Mouse (Mus musculus): ENCODE measurements around the gene Hoxb6.

The Hoxb6 gene

DNA sequence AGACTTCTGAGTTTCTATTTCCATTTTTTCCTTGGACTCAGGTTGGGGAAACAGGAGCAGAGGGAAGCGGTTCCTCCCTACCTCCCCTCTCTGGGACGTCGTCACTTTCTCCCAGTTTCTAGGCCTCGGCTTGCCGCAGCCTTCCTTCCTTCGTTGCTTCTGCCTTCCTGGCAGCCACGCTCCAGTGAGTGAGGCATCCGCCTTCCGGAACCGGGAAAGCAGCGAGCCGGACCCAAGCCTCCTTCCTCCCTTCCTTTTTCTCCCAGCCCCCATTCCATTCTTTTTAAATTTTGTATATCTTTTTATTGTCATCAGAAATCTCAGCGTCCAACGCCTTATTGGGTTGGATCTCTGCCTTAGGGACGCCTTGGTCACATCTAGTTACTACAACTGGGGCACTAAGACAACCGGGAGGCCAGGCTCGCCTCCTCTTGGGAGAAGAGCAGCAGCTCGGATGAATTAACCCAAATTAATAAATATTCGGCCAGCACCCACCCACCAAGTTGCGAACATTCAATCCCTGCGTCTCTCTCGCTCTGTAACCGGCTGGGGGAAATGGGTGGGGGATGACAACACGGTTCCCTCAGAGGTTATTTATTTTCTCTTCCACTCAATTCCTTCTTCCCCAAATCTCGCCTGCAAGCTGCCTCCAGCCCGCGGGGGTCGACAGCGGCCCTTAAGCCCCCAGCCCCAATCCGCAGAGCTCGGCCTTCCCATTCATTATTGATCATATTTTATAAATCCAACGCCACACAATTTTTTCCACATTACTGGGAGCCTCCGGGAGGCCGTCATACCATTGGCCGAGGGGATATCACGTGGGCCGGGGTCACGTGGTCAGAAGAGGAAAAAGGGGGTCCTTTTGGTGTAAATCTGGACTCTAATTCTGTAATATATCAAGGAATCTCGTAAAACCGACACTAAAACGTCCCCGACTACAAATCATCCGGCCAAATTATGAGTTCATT lies 6.2 kb upstream of the Hoxb6 start, which contains the start of gene Hoxb7:
Hoxb7 (plus strand) TSS at position 853 of the 968 bp plus-strand sequence.
- no peak for DNase-seq (ENCODE audit: low spot score in 2 of 2)

DNA sequence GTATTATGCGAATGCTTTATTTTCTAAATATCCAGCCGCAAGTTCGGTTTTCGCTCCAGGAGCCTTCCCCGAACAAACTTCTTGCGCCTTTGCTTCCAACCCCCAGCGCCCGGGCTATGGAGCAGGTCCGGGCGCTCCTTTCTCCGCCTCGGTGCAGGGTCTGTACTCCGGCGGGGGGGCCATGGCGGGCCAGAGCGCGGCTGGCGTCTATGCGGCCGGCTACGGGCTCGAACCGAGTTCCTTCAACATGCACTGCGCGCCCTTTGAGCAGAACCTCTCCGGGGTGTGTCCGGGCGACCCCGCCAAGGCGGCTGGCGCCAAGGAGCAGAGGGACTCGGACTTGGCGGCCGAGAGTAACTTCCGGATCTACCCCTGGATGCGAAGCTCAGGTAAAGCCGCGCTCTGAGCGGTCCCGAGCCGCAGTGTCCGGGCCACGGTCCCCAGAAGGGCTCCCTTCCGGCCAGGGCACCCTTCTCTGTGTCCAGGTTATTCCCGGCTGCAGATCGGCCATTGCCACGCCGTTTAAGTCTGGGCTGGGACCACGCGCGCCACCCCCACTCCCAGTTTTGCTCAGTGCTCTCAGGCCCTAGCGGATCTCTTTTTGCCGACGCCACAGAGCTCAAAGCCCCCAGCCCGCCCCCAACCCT lies 5.4 kb upstream of the Hoxb6 start:
- no peak for DNase-seq (ENCODE audit: low spot score in 2 of 2)

DNA sequence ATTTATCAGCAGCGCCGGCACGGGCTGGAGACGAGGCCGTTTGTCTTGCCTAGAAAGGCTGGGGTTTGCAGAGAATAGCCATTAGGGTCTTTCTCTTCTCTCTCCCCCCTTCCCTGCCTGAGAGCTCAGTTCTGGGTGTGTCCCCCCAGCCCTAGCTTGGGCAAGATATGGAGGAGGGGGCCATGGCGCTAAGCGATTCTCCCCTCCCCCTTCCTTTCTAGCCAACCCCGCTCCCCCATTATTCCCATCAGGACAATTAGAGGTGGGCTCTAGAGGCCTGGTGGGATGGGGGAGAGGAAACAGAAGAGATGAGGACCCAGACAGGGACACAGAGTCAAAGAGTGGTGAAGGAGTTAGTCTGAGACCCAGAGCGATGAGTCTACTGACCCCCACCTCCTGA lies 4.9 kb upstream of the Hoxb6 start:
- DNase-seq (ENCODE audit: low spot score in 2 of 2): no peak

DNA sequence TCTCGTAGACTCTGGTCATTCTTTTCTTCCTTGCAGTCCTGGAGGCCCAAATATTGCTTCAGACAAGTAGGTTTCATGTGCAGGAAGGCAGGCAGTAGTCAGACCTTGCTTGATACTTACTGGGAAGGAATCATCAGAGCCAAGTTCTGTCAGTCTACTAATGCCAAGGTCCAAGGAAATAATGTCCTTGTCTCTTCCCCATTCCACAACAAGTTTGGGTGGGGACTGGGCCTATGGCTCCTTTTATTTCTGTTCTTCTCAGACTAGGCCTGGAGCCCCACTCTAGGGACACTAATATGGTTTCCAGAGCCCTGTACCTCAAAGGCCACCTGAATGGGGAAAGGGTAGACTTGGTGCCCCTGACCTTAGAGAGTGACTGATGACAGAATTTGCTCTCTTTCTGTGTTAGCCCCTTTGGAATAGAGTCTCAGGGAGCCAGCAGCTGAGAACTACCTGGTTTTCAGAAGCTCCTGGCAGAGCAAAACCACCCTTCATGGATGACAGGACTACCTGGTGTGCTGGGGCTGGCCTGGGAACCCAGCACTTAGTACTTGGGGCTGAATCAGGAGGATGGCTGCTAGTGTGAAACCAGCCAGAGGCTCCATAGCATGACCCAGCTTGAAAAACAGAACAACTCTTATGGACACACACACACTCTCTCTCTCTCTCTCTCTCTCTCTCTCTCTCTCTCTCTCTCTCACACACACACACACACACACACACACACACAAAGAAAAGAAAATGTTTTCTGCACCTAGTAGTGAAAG lies 3.6 kb upstream of the Hoxb6 start:
- no peak for DNase-seq (ENCODE audit: low spot score in 2 of 2)

DNA sequence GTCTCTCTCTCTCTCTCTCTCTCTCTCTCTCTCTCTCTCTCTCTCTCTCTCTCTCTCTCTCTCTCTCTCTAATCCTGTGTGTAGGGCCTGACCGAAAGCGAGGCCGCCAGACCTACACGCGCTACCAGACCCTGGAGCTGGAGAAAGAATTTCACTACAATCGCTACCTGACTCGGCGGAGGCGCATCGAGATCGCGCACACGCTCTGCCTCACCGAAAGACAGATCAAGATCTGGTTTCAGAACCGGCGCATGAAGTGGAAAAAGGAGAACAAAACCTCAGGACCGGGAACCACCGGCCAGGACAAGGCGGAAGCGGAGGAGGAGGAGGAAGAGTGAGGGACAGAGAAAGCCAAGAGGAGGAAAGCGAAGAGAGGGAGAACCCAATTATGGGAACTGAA lies 3.0 kb upstream of the Hoxb6 start:
- no peak for DNase-seq (ENCODE audit: low spot score in 2 of 2)

DNA sequence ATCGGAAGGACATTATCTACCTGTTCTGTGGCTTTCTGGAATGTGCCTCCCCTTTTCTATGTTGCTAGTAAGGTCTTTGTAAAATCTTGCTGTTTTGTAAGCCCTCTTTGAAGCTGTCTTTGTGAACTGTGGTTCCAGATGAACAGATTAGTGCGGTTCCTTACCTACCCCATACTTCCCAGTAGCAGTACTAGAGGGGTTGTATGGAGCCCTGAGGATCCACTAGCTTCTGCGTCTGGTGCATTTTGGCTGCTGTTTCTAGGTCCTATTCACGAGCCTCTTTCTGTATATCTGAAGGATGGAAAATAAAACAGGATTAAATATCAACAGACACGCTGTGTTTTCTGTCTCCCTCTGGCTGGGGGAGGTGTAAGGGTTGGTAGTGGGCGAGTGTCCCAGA lies 2.4 kb upstream of the Hoxb6 start:
- no peak for DNase-seq (ENCODE audit: low spot score in 2 of 2)

DNA sequence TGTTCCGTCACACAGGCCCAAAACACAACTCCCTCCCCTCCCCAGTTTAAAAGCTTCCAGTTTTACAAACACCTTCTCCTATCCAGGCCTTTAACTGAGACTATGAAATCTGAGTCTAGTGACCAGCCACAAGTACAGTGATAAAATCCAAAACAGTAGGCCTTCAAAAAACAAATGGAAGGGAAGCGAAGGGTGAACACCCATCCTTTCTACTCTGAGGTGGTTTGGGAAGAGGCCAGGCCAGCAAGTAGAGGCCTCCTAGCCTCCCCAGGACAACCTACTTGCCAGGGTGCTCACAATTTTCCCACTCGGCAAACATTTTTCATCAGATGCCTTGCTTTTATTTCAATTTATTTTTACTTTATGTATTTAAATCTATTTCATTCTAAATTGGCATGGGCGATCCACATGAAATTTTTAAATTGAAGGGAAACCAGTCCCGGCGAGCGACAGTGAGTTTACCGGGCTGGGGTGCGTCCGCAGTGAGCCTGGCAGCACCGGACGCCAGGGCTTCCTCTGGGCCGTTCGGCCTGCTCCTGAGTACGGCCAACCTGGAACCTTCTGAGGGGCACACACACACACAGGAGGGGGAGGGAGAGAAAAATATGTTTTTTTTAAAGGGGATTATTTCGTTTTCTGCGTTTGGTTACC lies 1.4 kb upstream of the Hoxb6 start:
- no peak for DNase-seq (ENCODE audit: low spot score in 2 of 2)

DNA sequence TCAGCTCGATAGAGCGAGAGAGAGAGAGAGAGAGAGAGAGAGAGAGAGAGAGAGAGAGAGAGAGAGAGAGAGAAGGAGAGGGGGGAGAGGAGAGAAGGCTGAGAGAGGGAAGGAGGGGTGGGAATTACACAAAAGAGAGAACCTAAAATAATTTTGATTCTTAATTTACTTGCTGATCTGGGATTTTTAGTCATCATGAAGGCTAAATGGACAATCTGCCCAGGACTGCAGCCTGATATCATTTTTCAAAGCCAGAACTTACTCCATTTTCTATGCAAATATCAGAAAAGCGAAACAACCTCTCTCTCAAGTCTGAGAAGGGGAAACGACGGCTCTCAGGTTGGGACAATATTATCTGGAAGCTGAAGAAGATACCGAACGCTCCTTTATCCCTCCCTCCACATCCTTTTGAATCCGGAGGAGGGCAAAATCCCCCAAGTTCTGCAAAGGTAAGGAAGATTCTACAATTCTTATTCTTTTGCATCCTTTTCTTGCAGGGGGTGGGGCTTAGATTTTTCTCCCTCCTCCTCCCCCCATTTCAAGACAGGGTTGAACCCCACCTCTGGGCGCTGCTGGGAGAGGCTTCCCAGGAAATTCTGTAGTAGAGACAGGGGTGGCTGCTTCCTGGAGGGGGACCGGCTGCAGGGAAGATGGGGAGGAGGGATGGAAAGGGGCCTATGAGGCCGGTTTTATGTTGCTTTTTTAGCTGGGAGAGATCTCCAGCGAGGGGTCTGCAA lies 457 bp downstream of the Hoxb6 start:
- DNase-seq (ENCODE audit: low spot score in 2 of 2): no peak

DNA sequence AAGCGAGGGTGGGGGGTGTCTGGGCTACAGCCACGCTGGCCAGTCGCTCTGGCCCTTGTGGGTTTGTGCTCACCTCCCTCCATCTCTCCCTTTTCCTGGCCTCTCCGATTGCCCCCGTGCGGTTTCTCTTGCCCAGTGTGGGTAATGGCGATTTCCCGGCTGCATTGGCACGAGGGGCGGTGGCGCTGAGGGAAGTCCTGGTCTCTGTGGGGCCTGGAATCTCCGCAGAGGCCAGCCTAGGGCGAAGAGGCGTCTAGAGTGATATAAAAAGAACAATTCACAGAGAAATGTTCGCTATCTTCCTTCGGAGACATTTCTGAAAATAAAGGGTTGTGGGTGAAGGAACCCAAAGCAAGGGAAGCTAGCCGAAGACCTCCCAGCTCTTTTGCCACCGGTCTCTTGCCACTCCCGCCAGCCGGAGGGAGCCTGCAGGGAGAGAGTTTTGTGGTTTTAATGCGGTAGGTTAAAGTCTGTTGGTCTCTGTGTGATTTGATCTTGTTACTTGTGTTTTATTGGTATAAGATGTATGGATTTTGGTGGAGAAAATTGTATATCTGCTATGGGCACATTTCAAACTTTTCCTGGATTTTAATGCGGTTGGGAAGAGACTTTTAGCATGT lies 1.1 kb downstream of the Hoxb6 start:
- DNase-seq (ENCODE audit: low spot score in 2 of 2): no peak

DNA sequence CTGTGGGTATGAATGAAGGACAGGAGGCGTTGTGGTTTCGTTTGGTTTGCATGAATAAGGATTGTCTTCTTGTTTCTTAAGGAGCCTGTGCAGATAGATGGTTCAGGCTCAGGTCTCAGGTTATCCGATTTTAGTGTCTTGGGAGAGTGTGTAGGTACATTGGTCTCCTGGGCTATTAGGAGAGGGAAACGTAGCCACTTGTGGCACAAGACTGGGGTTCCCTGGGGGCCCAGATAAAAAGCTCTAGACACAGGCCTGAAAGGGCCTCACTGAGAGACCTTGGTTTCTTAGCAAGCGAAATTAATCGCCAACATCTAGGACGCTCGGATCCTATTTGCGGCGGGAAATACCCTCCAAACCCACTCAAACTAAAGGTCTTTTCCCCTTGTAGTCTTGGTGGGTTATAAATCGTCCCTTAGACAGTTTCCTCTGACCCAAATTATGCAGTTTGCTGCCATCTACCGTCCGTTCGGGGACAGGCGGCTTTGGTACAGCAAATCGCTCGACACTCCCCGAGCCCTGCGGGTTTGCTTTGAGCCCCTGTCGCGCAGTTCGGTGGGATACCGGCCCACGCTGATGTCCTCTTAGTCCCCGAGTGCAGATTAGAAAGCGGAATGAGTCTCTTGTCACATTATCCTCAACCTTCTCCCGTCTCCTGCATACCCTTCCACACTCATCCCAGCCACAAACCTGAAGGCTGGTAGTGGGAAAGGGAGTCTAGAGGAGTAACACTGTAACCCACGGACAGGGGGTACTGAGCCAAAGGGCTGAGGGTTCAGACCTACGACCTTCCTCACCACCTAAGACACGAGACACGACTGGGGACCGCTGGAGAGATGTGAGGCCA lies 2.2 kb downstream of the Hoxb6 start:
- DNase-seq (ENCODE audit: low spot score in 2 of 2): peak in 1 of 2 experiments; percentile 44

DNA sequence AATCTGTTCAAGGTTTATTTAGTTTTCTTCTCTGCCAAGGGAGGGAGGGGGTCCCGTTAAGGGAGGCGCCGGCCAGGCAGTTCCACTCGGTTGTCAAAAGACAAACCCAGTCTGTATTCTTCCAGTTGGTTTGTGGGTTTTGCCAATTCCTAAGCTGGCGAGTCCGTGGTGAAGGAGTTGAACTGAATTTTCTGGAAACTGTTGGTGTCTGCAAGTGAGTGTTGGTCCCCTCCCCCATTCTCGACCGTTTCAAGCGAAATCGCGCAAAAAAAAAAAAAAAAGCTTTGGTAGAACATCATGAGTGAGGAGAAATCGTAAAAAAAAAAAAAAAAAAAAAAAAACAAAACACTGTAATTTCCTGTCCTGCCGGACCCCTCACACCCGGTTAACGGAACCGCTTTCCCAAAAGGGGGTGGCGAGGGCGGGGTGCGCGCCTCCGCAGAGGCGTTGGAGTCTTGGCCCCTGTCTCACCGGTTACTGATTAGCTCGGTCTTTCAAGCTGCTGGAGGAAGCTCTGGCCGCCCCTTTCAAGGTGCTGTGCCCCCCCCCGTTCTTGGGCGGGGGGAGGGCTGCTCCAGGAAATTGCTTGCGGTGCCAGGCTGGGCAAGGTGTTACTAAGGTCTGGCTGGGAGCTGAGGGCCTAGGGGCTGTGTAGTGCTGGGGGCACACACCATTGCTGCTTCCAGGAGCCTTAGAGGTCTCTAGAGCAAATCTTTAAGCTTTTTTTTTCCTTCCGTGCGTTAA lies 3.0 kb downstream of the Hoxb6 start:
- DNase-seq (ENCODE audit: low spot score in 2 of 2): no peak

DNA sequence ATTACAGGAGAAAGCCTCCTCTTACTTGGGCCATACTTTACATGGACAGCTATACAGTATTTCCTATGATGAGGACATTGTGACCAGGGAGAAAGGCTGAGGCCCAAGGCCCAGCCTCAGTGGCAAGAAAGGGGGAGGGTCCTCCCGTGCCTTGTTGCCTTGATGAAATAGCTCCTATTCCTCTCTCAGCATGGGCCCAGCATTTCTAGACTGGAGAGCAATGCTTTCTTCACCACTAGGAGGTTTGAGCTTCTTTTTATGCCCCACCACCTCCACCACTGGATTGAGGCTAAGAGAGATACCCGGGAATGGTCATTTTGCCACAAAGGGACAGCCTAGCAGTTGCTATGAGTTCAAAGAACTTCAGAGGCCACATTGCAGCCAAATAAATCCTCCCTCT lies 4.7 kb downstream of the Hoxb6 start:
- DNase-seq (ENCODE audit: low spot score in 2 of 2): no peak

DNA sequence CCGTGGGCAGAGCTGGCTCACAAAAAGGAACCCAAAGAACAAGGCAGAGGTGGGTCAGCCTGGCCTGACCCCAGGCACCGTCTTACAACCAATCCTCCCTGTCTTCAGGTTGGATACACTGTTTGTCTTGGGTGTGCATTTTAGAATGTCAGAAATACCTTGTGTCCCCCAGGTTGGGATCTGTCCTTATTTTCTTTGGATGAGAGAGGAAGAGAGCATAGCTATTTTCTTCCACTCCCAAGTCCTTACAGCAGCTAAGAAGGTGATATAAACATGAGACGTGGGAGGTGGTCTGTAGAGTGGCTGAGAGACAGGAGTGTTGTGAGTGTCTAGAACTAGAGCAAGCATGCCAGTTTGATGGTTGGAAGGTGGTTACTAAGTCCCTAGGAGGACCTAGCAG lies 5.2 kb downstream of the Hoxb6 start:
- no peak for DNase-seq (ENCODE audit: low spot score in 2 of 2)

DNA sequence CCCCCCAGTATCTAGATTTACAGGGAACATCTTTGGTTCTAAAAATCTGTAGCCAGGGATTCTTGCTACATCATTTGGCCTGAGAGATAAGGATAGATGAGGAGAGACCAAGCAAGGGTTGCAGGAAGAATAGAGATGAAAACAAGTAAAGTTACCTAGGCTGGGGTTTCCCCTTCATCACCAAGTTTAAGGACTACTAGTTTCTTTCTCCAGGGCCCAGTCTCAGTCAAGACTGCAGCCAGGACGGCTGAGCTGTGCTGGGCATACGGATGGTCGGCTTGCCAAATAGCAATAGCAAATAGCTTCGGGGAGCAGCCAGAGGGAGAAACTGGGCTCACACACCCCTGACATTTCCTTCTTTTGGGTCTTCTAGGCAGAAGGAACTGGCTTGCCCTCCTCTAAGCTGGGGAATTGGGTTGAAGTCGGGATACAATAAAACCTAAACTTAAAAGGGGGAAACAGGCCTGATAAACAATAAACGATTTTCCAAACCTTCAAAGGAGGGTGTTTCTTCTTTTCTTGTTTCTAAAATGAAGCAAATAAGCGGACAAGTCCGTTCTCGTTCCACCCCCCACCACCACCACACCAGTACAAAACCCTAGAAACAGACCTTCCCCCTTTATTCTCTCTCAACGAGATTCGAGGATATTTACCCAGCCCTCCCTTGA lies 5.8 kb downstream of the Hoxb6 start:
- DNase-seq (ENCODE audit: low spot score in 2 of 2): no peak

DNA sequence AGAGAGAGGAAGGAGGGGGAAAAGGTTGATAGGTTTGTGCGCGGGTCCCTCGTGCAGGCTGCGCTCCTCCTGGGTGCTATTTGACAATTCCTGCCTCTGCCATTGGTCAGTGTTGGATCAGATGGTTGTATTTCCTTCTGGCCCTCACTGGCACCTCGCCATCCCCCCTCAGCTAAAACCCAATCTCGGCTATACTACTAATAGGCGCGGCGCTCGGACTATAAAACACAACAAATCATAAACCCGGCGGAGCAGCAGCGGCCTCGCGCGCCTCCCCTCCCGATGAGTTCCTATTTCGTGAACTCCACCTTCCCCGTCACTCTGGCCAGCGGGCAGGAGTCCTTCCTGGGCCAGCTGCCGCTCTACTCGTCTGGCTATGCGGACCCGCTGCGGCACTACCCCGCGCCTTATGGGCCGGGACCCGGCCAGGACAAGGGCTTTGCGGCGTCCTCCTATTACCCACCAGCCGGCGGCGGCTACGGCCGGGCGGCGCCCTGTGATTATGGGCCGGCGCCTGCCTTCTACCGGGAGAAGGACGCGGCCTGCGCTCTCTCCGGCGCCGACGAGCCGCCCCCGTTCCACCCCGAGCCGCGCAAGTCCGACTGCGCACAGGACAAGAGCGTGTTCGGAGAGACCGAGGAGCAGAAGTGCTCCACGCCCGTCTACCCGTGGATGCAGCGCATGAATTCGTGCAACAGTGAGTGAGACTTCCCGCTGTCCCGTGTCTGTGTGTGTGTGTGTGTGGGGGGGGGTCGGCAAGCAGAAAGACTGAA lies 6.8 kb downstream of the Hoxb6 start:
- no peak for DNase-seq (ENCODE audit: low spot score in 2 of 2)

DNA sequence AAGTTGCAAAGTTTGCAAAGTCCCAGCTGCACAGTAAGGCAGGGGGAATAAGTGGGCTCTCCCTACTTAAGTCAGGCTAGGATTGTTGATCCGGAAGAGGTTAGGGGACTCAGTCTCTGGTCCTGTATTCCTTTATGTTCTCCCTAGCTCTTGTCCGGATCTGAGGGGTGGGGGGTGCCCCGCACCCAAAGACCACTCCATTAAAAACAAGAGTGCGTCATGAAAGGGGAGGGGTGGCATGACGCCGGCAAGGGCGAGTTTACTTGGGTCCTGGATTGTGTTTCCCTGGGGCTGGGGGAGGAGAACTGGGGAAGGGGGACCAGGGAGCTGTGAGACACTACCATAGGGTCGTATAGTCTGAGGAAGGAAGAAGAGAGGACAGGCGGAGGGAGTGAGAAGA lies 7.5 kb downstream of the Hoxb6 start:
- DNase-seq (ENCODE audit: low spot score in 2 of 2): no peak

DNA sequence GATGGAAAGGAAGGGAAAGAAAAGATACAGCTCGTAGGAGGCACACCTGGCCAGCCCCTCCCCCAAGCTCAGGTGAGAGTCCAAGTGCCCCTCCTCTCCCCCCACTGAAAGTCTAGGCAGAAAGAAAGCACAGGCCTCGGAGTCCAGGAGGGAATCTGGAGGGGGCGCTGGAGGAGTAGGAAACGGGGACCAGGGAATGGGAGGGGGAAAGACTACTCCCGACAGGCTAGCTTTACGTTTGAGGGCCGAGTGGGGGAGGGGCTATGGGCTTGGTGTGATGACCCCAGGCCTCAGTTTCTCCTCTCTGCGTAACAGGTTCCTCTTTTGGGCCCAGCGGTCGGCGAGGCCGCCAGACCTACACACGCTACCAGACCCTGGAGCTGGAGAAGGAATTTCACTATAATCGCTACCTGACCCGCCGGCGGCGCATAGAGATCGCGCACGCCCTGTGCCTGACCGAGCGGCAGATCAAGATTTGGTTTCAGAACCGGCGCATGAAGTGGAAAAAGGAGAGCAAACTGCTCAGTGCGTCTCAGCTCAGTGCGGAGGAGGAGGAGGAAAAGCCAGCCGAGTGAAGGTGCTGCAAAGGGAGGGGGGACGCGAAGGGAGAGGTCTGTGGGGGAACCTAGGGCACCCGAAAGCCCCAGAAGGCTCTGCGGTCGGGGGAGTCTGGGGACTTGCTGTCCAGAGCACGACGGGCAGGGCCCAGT lies 8.2 kb downstream of the Hoxb6 start:
- no peak for DNase-seq (ENCODE audit: low spot score in 2 of 2)

All from left cerebral cortex, adult 9 months (tissue).